Mouse (Mus musculus) myocyte (in vitro differentiated cells): ENCODE results near the gene Degs1.

Experiments
- E2F4 ChIP-seq: IDR thresholded peaks from one replicate; pipeline ENCODE4 v1.6.1; 2011; ENCODE audit warnings: mild to moderate bottlenecking, control low read depth, moderate library complexity; ENCODE audit not compliant: insufficient read depth
- MAX ChIP-seq: IDR thresholded peaks from one replicate; pipeline ENCODE4 v1.6.1; 2011; ENCODE audit warnings: low read depth, mild to moderate bottlenecking, control low read depth
- MYOD1 ChIP-seq, 3 experiments: IDR thresholded peaks; one replicate each; pipeline ENCODE4 v1.6.1; 2011; ENCODE audit warnings: control low read depth in 2 of 3, low read depth in 2 of 3, mild to moderate bottlenecking in 2 of 3, moderate library complexity in 1 of 3; ENCODE audit not compliant: insufficient read length in 2 of 3, control insufficient read depth in 1 of 3
- MYOG ChIP-seq, 3 experiments: IDR thresholded peaks; one replicate each; pipeline ENCODE4 v1.6.1; 2011; ENCODE audit warnings: control low read depth in 2 of 3, low read depth in 2 of 3, mild to moderate bottlenecking in 2 of 3; ENCODE audit not compliant: insufficient read length in 2 of 3, control insufficient read depth in 1 of 3, insufficient read depth in 1 of 3
- POLR2A ChIP-seq: IDR thresholded peaks from one replicate; pipeline ENCODE4 v1.6.1; 2011; ENCODE audit warnings: low read depth, mild to moderate bottlenecking, control low read depth, moderate library complexity; ENCODE audit not compliant: insufficient read length
- POLR2AphosphoS2 ChIP-seq: IDR thresholded peaks from one replicate; pipeline ENCODE4 v1.6.1; 2011; ENCODE audit warnings: low read depth, control low read depth; ENCODE audit not compliant: insufficient read length
- REST ChIP-seq: IDR thresholded peaks from one replicate; pipeline ENCODE4 v1.6.1; 2011; ENCODE audit warnings: mild to moderate bottlenecking, control low read depth, moderate library complexity; ENCODE audit not compliant: insufficient read depth, insufficient read length
- SRF ChIP-seq: IDR thresholded peaks from one replicate; pipeline ENCODE4 v1.6.1; 2011; ENCODE audit warnings: low read depth; ENCODE audit not compliant: control insufficient read depth, insufficient read length
- TCF12 ChIP-seq: IDR thresholded peaks from one replicate; pipeline ENCODE4 v1.6.1; 2011; ENCODE audit warnings: mild to moderate bottlenecking, control low read depth; ENCODE audit not compliant: poor library complexity, insufficient read depth, severe bottlenecking
- USF1 ChIP-seq: IDR thresholded peaks from one replicate; pipeline ENCODE4 v1.6.1; 2011; ENCODE audit warnings: low read depth, mild to moderate bottlenecking, control low read depth, moderate library complexity

DNA sequence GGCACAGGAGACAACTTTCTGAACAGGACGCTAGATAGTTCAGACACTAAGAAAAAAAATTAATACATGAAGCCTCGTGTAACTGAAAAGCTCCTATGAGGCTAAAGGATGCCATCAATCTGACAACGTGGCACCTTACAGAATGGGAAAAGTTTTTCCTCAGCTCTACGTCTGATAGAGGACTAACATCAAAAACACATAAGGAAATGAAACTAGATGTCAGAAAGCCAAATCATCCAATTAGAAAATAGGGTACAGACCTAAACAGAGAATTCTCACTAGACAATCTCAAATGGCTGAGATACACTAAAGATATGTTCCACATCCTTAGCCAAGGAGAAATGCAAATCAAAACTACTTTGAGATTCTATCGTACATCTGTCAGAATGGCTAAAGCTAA, 26.8 kb upstream of the Degs1 start:
- TF ChIP-seq POLR2A (no peak), MAX (no peak), E2F4 (no peak), USF1 (no peak), POLR2AphosphoS2 (no peak), MYOD1 (IDR thresholded peaks at IDR 0.05; ENCODE audit: control insufficient read depth in 1 of 3, insufficient read length in 2 of 3, low read depth in 2 of 3) (no peak), MYOG (IDR thresholded peaks at IDR 0.05; ENCODE audit: control insufficient read depth in 1 of 3, insufficient read depth in 1 of 3, insufficient read length in 2 of 3, low read depth in 2 of 3) (no peak), TCF12 (no peak), SRF (no peak), REST (no peak)
